Mouse (Mus musculus) layer of hippocampus, adult 2 months (tissue): ENCODE measurements at regions not wholly inside any gene's neighbourhood (a gene's known extent, or its start where the extent isn't known, plus 50 kb on each side); places are given as distances from the start of the nearest gene placed in this dataset.

Source experiments
- DNase-seq, 2 experiments: peaks; one replicate each; pipeline ENCODE4 v3.0.0; 2022; ENCODE audit warnings: low spot score in 2 of 2
- H3K27ac ChIP-seq: fragments of 200-600 bp; 2 replicates; pipeline ENCODE4 v1.8.1; 2022
- H3K4me3 ChIP-seq: fragments of 200-600 bp; 2 replicates; pipeline ENCODE4 v1.8.1; 2022; ENCODE audit warnings: mild to moderate bottlenecking
- CTCF ChIP-seq: fragments of 200-600 bp; conservative IDR thresholded peaks from 2 replicates; pipeline ENCODE4 v1.8.1; 2022; ENCODE audit warnings: antibody characterized with exemption, mild to moderate bottlenecking, moderate library complexity

DNA sequence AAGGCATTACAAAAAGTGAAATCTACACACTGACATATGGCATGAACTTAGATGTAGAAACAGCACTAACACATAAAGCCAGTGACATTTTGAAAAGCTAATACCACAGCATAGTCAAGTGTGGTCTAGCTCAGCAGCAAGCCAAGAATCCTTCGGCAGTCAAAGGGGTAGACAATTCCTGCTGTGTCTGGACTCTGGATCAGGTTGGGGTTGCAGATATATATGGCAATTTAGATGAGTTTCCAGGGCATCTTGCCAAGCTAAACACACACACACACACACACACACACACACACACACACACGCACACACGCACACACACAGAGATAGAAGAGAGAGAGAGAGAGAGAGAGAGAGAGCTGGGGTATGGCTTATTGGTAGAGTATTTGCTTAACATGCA is 118.2 kb downstream of the Chst1 start:
- no peak overlapping the region for H3K27ac ChIP-seq
- H3K4me3 ChIP-seq = no peak overlapping the region
- no peak for DNase-seq
- no peak for TF ChIP-seq CTCF

DNA sequence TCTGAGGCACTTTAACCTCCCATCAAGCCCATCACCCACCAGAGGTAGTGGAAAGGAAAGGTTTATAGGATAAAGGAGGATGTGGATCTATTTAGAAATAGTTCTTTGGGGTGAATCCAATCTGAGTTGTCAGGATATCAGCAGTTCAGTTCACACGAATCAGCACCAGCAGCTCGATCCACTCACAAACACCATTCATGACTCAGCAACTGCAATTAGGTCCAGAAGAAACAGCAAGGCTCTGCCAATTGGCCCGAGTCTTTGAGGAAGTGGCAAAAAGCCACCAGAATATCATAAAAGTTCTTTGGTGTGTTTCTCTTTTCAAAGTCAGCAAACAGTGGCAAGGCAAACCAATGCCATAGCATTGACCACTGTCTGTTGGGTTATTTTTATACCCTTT is 122.4 kb downstream of the Chst1 start:
- H3K27ac ChIP-seq = no peak overlapping the region
- no peak overlapping the region for H3K4me3 ChIP-seq
- DNase-seq = no peak
- TF ChIP-seq CTCF = no peak

DNA sequence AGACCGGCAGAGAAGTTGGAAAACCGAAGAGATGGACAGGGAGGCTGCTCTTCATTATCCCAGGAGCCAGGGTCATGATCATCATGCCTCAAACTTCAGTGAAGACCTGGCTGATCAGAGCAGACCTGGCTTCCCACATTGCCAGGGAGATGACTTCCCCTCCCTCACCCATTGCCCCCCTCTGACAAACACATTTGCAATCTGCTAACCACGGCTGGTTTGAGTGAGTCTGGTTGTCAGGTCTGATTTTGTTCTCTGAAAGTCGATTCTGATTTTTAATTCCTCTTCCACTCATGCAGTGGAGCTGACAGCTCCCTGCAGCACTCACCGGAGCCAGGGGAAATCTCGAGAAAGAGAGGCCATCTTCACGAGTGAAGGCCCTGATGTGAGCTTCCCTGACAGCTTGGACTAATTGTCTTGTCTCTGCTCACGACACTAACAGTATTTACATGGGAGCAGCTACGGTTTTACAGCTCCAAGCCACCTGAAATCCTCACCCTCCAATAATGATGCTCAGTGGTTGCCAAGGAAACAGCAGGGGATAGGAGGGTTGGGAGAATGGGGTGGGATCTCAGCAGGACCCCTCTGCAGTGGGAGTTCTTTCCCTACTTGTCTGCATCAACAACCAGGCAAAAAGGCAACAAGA is 124.2 kb downstream of the Chst1 start:
- DNase-seq = no peak
- Histone ChIP-seq H3K4me3 (no peak overlapping the region), H3K27ac (peak overlapping the region; percentile 81)
- TF ChIP-seq CTCF = no peak

DNA sequence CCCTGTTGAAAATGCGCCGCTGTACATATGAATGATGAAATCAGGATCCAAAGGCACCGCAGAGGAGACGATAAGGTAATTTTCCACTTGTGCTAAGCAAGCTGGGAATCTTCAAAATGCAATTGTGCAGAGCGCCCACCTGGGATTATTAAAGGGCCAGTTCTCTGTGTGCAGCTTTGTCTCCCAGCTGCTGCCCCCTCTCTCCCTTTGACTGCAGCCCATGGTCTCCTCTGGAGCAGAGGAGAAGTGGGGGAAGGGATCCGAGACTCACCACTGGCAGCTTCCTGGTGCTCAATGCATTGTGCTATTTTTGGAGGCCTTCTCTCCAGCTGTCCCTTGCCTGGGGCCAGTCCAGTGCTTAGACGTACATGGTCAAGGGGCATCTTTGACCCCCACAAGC is 127.1 kb downstream of the Chst1 start:
- no peak for TF ChIP-seq CTCF
- peak overlapping the region; percentile 57 for H3K27ac ChIP-seq

DNA sequence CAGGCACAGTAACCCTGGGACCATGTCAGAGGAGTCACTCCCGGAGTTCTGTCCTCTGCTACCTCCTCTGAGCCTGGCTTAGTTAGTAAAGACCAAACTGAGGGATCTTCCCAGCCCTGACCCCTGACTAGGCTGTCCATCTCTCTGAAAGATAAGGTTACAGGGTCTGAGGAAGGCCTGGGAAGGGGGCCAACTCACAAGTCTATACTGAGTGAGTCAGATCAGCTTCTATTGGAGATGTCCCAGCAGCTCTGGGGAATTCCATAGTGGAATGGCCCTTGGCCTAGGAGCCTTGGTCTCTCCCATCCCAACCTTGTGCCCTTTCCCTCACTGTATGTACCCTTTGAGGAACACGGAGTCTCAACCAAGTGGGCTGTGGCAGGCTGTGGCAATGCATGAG is 127.7 kb downstream of the Chst1 start:
- Histone ChIP-seq H3K27ac (peak overlapping the region; percentile 57; the same call in 1 of the 2 replicates), H3K4me3 (no peak overlapping the region)
- TF ChIP-seq CTCF = no peak
- no peak for DNase-seq

More for the DNA sequence above, 127.1 kb downstream of the Chst1 start:
- H3K4me3 ChIP-seq = no peak overlapping the region
- no peak for DNase-seq

DNA sequence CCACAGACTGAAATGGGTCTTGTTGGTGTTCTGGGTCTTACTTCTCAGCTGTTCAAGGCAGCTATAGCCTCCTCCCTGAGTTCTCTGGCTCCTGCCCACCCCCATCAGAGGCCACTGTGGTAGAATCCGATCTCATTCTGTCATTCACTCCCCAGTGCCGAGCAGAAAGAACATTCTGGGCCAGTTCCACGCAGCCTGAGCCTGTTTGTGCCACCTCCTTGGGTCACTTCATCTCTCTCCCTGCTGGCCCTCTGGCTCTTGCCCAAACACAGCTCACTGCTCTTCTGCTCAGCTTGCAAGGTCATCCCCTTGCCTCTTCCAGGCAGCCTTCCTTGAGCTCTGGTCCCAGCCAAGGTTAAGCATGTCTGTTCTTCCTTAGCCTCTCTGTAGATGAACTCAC is 128.9 kb downstream of the Chst1 start:
- TF ChIP-seq CTCF = no peak
- no peak overlapping the region for H3K4me3 ChIP-seq
- no peak overlapping the region for H3K27ac ChIP-seq
- no peak for DNase-seq

DNA sequence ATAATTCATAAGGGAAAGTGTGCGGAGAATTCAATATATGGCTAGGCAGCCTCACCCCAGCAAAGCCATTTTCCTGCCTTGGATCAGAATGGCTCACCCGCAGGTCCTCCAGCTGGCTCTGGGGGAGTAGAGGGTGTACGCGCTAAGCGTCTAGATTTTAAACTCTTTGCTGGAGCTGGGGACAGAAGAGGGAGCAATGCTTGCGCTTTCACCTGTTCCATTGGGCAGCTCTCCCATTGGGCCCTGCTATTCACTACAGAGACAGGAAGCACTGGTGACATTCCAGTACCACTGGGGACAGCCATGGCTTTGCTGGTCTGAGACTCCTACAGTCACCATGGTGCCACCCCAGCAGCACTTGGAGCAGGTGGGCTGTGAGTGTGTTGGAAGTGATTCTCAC is 130.9 kb downstream of the Chst1 start:
- no peak for TF ChIP-seq CTCF
- Histone ChIP-seq H3K4me3 (no peak overlapping the region), H3K27ac (0 out of 2 replicates have a peak overlapping the region, but pooled peaks have one; percentile 32)
- no peak for DNase-seq

DNA sequence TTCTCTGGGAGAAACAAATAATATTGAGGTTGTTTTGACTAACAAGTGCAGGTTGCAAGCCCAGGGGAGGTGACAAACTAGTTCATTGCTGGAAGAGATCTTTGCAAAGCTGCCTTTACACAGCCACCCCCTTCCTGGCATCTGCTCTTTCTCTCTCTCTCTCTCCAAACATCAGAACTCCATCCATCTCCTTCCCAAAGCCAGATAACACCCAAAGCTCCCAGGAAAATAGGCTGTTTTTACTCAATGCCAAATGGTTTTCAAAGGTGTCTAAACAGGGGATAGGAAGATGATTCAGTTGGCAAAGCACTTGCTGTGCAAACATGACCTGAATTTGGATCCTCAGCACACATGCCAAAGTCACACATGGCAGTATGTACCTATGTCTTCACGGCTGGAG is 133.9 kb downstream of the Chst1 start:
- no peak for TF ChIP-seq CTCF
- no peak for DNase-seq
- no peak overlapping the region for H3K4me3 ChIP-seq
- peak overlapping the region; percentile 60 for H3K27ac ChIP-seq

DNA sequence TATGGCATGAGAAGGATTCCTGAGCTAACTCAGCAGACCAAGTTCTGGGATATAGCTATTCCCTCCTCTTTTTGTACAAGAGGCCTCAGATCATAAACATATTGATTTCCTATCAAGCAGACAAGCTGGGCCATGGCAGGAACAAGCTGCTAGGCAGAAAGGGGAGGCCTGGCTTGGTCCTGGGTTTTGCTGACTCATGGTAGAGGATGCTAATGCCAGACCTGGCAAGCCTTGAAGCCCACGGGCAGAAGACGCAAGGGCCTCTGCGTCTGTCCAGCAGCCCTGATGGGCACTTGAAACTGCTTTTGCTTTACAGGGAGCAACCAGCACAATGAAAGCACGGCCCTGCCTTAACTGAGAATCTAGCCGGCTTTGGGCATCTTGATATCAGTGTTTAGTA is 136.3 kb downstream of the Chst1 start:
- peak overlapping the region; percentile 52 for H3K27ac ChIP-seq
- no peak for DNase-seq
- H3K4me3 ChIP-seq = no peak overlapping the region
- TF ChIP-seq CTCF = no peak

DNA sequence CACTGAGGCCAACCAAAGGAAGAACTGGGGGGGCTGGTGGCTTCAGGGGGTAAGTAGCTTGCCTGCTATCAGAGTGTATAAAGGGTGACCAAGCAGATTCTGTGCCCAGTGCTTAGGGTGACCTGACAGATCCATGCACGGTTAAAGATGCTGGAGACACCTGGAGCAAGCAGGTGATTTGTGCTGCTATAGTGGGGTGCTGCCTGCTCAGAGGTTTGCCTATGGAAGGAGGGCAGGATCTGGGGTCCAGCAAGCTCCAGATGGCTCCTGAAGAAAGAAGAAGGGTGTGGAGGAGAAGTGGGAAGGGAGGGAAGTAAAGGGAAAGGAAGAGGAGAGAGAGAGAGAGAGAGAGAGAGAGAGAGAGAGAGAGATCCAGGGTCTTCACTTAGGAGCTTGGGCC is 137.8 kb downstream of the Chst1 start:
- no peak for DNase-seq
- H3K27ac ChIP-seq = no peak overlapping the region
- no peak for TF ChIP-seq CTCF
- no peak overlapping the region for H3K4me3 ChIP-seq

DNA sequence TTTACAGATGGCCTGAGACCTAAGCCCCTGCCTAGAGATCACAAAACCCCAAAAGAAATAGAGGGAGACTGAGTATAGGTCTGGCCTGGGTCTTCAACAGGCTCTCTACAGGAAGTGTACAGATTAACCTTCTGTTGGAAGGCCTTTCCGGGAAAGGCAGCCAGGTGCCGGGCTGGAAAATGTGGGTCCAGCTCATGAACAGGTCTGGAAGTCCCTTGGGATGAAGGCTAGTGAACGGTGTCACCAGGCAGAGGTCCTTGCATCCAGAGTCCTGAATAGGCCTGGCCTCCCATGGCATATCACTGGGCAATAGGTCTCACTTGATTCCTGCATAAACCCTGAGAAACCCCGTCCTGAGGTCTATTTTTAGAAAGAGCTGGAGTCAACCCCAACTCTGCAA is 140.1 kb downstream of the Chst1 start:
- no peak overlapping the region for H3K27ac ChIP-seq
- DNase-seq = no peak
- TF ChIP-seq CTCF = no peak
- no peak overlapping the region for H3K4me3 ChIP-seq

DNA sequence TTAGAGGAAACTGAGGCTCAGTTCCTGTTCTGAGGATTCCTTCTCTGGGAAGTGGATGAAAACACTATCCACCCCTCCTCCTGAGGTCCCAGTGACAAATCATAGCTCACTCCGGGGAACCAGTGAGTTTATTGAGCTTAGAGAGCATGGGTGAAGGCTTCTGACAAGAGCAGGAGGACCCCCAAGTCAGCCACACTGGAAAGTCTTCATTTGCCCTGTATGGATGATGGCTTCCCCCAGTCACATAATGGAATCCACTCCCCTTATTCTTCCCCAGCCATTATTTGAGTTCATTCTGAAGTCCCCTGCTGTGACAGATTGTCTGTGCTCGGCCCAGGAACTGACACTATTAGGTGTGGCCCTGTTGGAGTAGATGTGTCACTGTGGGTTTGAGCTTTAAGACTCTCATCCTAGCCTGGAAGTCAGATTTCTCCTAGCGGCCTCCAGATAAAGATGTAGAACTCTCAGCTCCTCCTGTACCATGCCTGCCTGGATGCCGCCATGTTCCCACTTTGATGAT is 141.3 kb downstream of the Chst1 start:
- no peak for DNase-seq
- TF ChIP-seq CTCF = no peak
- Histone ChIP-seq H3K4me3 (no peak overlapping the region), H3K27ac (no peak overlapping the region)

DNA sequence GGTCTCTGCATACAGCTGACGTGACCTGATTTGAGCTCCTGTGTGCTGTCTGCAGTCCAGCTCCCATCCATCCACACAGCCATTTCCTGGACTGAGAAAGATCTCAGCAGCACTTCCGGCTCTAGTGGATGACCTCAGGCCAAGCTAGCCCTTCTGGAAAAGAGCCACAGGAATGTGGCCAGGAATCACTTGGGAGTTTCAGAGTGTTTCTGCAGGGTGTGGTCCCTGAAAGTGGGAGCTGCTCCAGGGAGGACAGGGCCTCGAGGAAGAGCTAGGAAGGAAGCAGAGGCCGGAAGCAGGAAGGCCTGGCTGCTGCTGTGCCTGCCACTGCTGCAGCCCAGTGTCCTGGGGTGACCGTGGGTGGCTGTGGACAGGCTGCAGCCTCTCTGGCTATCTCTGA is 142.5 kb downstream of the Chst1 start:
- Histone ChIP-seq H3K27ac (no peak overlapping the region), H3K4me3 (no peak overlapping the region)
- no peak for DNase-seq
- no peak for TF ChIP-seq CTCF

DNA sequence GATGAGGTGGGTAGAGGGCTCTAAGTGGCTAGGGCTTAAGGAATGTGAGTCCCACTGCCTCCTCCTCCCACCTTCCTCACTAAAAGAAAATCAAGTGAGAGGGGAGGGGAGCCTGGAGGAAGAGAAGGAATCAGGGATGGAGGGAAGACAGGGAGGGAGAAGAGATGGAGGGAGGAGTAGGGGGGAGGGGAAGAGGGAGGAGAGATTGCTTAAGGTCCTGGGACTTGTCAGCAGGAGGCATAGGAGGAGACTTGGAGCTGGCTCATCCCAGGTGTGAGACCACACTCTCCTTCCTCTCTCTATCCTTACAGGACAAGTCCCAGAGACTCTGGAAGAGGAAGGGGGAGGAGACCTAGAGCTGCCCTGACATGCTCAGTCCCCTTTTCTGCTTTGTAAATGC is 143.2 kb downstream of the Chst1 start:
- DNase-seq = no peak
- no peak overlapping the region for H3K4me3 ChIP-seq
- no peak overlapping the region for H3K27ac ChIP-seq
- no peak for TF ChIP-seq CTCF
